Mouse (Mus musculus) intestine, embryonic 16.5 days (tissue): ENCODE measurements around the gene Gm45837. TPM values are rescaled to one million over a fixed set of nuclear protein-coding genes. Genes with fewer than 3 reads are reported as not detected.
"Not testable (repeated sequence)": the region's sequence is repeated elsewhere in the genome, so short reads cannot be mapped to it uniquely, and the experiment has no call there.

Experiments used
- ATAC-seq: fragments of 200-750 bp; cut with Nextera tagmentation; 2 replicates; pipeline ENCODE4 v1.8.0; 2017; ENCODE audit warnings: moderate TSS enrichment, moderate library complexity
- H3K27ac ChIP-seq: fragments of 300-500 bp; sonication (generic); 2 replicates; pipeline ENCODE4 v1.5.1; 2014; ENCODE audit warnings: mild to moderate bottlenecking, low read length
- H3K27me3 ChIP-seq: fragments of 300-500 bp; sonication (generic); replicated peaks from 2 replicates; pipeline ENCODE4 v1.6.1; 2014; ENCODE audit warnings: low read length, control low read depth, mixed read lengths; ENCODE audit not compliant: control insufficient read depth, insufficient read depth
- H3K36me3 ChIP-seq: fragments of 300-500 bp; sonication (generic); 2 replicates; pipeline ENCODE4 v1.6.1; 2014; ENCODE audit warnings: low read length, control low read depth; ENCODE audit not compliant: control insufficient read depth, insufficient read depth
- H3K4me1 ChIP-seq: fragments of 300-500 bp; sonication (generic); 2 replicates; pipeline ENCODE4 v1.6.1; 2014; ENCODE audit warnings: low read length, control low read depth, mixed read lengths; ENCODE audit not compliant: control insufficient read depth, insufficient read depth
- H3K4me2 ChIP-seq: fragments of 300-500 bp; sonication (generic); 2 replicates; pipeline ENCODE4 v1.6.1; 2014; ENCODE audit warnings: low read depth, low read length, control low read depth
- H3K4me3 ChIP-seq: fragments of 300-500 bp; sonication (generic); 2 replicates; pipeline ENCODE4 v1.5.1; 2014; ENCODE audit warnings: mild to moderate bottlenecking, low read length
- H3K9ac ChIP-seq: fragments of 300-500 bp; sonication (generic); 2 replicates; pipeline ENCODE4 v1.6.1; 2014; ENCODE audit warnings: low read depth, low read length
- H3K9me3 ChIP-seq: fragments of 300-500 bp; sonication (generic); 2 replicates; pipeline ENCODE4 v1.6.1; 2016; ENCODE audit warnings: low read length, control low read depth; ENCODE audit not compliant: control insufficient read depth
- WGBS: fragments of 180-500 bp; shearing (Covaris S2); extraction: QIAGEN DNeasy Blood & Tissue Kit; methylation state at CpG from one replicate; pipeline ENCODE4 v1.1.7; 2014; 5-methylcytosine and 5-hydroxymethylcytosine counted together
- microRNA counts: library from miRNA; unstranded; fragments of <30 nt; microRNA quantifications from one replicate; lab custom pipeline; 2016
- microRNA-seq: library from miRNA; unstranded; fragments of <30 nt; microRNA quantifications from one replicate; pipeline ENCODE4, GENCODE M21; 2016
- polyA plus RNA-seq: library from polyadenylated mRNA; unstranded; fragments of >200 nt; fragmentation: Nextera tagmentation; extraction: Ambion mirVana; gene quantifications from 2 replicates; pipeline ENCODE4 v1.2.1, GENCODE M21; 2015

The Gm45837 gene
- polyA plus RNA-seq, 1 experiment from 2014 or later = not detected

GRCm38 (mm10) chr7:101555473-101555872, 144.8 kb downstream of the Gm45837 start:
- not testable (repeated sequence) for H3K9ac ChIP-seq, H3K36me3 ChIP-seq, H3K4me2 ChIP-seq, H3K27me3 ChIP-seq, H3K27ac ChIP-seq, H3K4me1 ChIP-seq, H3K9me3 ChIP-seq, ATAC-seq, H3K4me3 ChIP-seq
- WGBS = 89% methylated on average over 3 of the region's 3 CpGs

- Histone ChIP-seq H3K4me1 (no peaks in the 10 kb centered on the region), H3K4me3 (no peak overlapping the region), H3K27me3 (no peaks in the 10 kb centered on the region), H3K27ac (no peak overlapping the region), H3K9ac (no peak overlapping the region), H3K4me2 (no peak overlapping the region), H3K9me3 (no peaks in the 10 kb centered on the region), H3K36me3 (no peaks in the 10 kb centered on the region)
- WGBS = 71% methylated on average over 1 of the region's 1 CpGs
- ATAC-seq = peak; percentile 86
These were observed 146.7 kb downstream of the Gm45837 start for GRCm38 (mm10) chr7:101557391-101557790.

GRCm38 (mm10) chr7:101559393-101559792, 148.7 kb downstream of the Gm45837 start:
- H3K4me1 ChIP-seq, H3K9me3 ChIP-seq, H3K27me3 ChIP-seq, H3K4me3 ChIP-seq, H3K9ac ChIP-seq, H3K27ac ChIP-seq, H3K36me3 ChIP-seq, ATAC-seq, H3K4me2 ChIP-seq: not testable (repeated sequence)
- WGBS = 62% methylated on average over 5 of the region's 5 CpGs

MicroRNAs encoded within 50 kb of the gene (microRNA counts, 519-probe panel; counts per million panel counts)
- microRNA mmu-miR-139-3p (lab: Ali Mortazavi, UCI) (35.7 counts per million), microRNA mmu-miR-139-5p (lab: Ali Mortazavi, UCI) (2,088 counts per million, percentile 48 among the panel's probes with 10 or more counts)

Small RNAs within 50 kb of the gene (microRNA-seq; reads per million reads assigned to microRNA genes)
- 3,062 reads per million, percentile 84 among the genes with 10 or more reads in this experiment for gene Mir139

Other genes starting within 250 kb of the Gm45837 start
- 13.4 and 17.3 TPM in 2 replicates for gene Atg16l2, start 108.6 kb upstream of the Gm45837 start, polyA plus RNA-seq
- 101 and 106 TPM in 2 replicates for gene Stard10, start 93.8 kb upstream of the Gm45837 start, polyA plus RNA-seq
- gene Arap1, start 62.8 kb upstream of the Gm45837 start, polyA plus RNA-seq = 60.9 and 61.8 TPM in 2 replicates
- gene Pde2a, start 10.8 kb downstream of the Gm45837 start, polyA plus RNA-seq = 23.0 and 23.5 TPM in 2 replicates
- gene Art2b, start 174.7 kb downstream of the Gm45837 start, polyA plus RNA-seq = 0.43 and 0.56 TPM in 2 replicates